In genomic region chr11:77141938-77142337, GRCm38 (mm10) we compare ENCODE assay signal across 17 mouse cellular contexts.
"Had no signal": no experiment of that assay in that cellular context is flagged by ENCODE, and none has a peak within 500 bp of the region (broad histone marks: within the 10 kb centered on the region; RNA-seq: fewer than 3 reads in every experiment).

No protein-coding gene starts in this region.

- H3K36me3 ChIP-seq: limb, embryonic 10.5 days; liver, embryonic 15.5 days; midbrain, embryonic 10.5 days; neural tube, embryonic 12.5 days; stomach, embryonic 15.5 days had no signal

- H3K9me3 ChIP-seq: limb, embryonic 10.5 days; liver, embryonic 15.5 days; midbrain, embryonic 10.5 days; neural tube, embryonic 12.5 days; stomach, embryonic 15.5 days had no signal

- H3K4me1 ChIP-seq: limb, embryonic 10.5 days; liver, embryonic 15.5 days; midbrain, embryonic 10.5 days; neural tube, embryonic 12.5 days; stomach, embryonic 15.5 days had no signal

- H3K9ac ChIP-seq: liver, embryonic 15.5 days; lung, embryonic 14.5 days; neural tube, embryonic 12.5 days; stomach, embryonic 15.5 days had no signal

- H3K4me2 ChIP-seq: liver, embryonic 15.5 days; lung, embryonic 14.5 days; neural tube, embryonic 12.5 days; stomach, embryonic 15.5 days had no signal

- H3K4me3 ChIP-seq: layer of hippocampus, adult 2 months; limb, embryonic 10.5 days; liver, embryonic 15.5 days; midbrain, embryonic 10.5 days; myocyte; neural tube, embryonic 12.5 days; stomach, embryonic 15.5 days had no signal

- H3K27ac ChIP-seq: layer of hippocampus, adult 2 months; limb, embryonic 10.5 days; liver, embryonic 15.5 days; midbrain, embryonic 10.5 days; neural tube, embryonic 12.5 days; stomach, embryonic 15.5 days had no signal

- DNase-seq: kidney, adult 11 months; kidney, postnatal 10 days; kidney, postnatal 4 days; lung, embryonic 14.5 days; lung, postnatal 14 days; midbrain, embryonic 14.5 days; retina, postnatal 1 day; right cerebral cortex, postnatal 4 days; thymus, adult 2 months; thymus, postnatal 25 days had no signal

- H3K27me3 ChIP-seq: liver, embryonic 15.5 days; neural tube, embryonic 12.5 days; stomach, embryonic 15.5 days had no signal
